In genomic region chr2:168086318-168086717, GRCm38 (mm10) we compare ENCODE assay signal across 23 mouse cellular contexts. TPM values are rescaled to one million over a fixed set of nuclear protein-coding genes. Genes with fewer than 3 reads are reported as not detected.
DNase-seq lines count a peak whose midpoint lies in the region; ATAC-seq and TF ChIP-seq lines count a peak whose summit lies in the region.
"Had no signal": no experiment of that assay in that cellular context is flagged by ENCODE, and none has a peak within 500 bp of the region (broad histone marks: within the 10 kb centered on the region; RNA-seq: fewer than 3 reads in every experiment).

No protein-coding gene starts in this region.

- no peak overlapping the region for H3K4me2 ChIP-seq in limb, embryonic 12.5 days
- no peak overlapping the region for H3K4me2 ChIP-seq in intestine, embryonic 16.5 days (ENCODE audit: low read depth, low read length)
- no peak overlapping the region for H3K4me2 ChIP-seq in stomach, postnatal 0 days (replicated peaks; ENCODE audit: low read depth)
- H3K4me2 ChIP-seq in heart, embryonic 11.5 days = no peak overlapping the region
- H3K4me2 ChIP-seq: embryonic facial prominence, embryonic 13.5 days; forebrain, embryonic 12.5 days; forebrain, embryonic 15.5 days; hindbrain, embryonic 12.5 days; hindbrain, embryonic 15.5 days had no signal

- 47% methylated on average over 6 of the region's 6 CpGs for WGBS in limb, embryonic 12.5 days
- WGBS in limb, embryonic 10.5 days = 56% methylated on average over 6 of the region's 6 CpGs
- WGBS in intestine, embryonic 16.5 days = 54% methylated on average over 6 of the region's 6 CpGs
- 54% methylated on average over 6 of the region's 6 CpGs for WGBS in stomach, postnatal 0 days
- 59% methylated on average over 6 of the region's 6 CpGs for WGBS in heart, embryonic 11.5 days (ENCODE audit: insufficient replicate concordance)

- no peak for ATAC-seq in limb, embryonic 12.5 days (ENCODE audit: insufficient number of reproducible peaks, insufficient read depth, low FRiP score, low TSS enrichment, low read depth)
- ATAC-seq in intestine, embryonic 16.5 days = no peak
- peak; percentile 14; the same call in 1 of the 2 replicates for ATAC-seq in stomach, postnatal 0 days (ENCODE audit: low FRiP score, low TSS enrichment)
- no peak for ATAC-seq in heart, embryonic 11.5 days (replicated peaks; ENCODE audit: insufficient number of reproducible peaks, low FRiP score, low TSS enrichment)
- ATAC-seq: CD4-positive, CD25-positive, alpha-beta regulatory T cell, adult 4 months; forebrain, embryonic 15.5 days; Patski had no signal

- 0 out of 2 replicates have a peak overlapping the region, but pooled peaks have one; percentile 2 for H3K9ac ChIP-seq in limb, embryonic 12.5 days (replicated peaks)
- 0 out of 2 replicates have a peak overlapping the region, but pooled peaks have one; percentile 17 for H3K9ac ChIP-seq in intestine, embryonic 16.5 days (ENCODE audit: low read depth, low read length)
- no peak overlapping the region for H3K9ac ChIP-seq in stomach, postnatal 0 days (ENCODE audit: low read length)
- H3K9ac ChIP-seq in heart, embryonic 11.5 days (ENCODE audit: low read depth, low read length) = no peak overlapping the region
- H3K9ac ChIP-seq: embryonic facial prominence, embryonic 13.5 days; forebrain, embryonic 12.5 days; forebrain, embryonic 15.5 days; hindbrain, embryonic 12.5 days; hindbrain, embryonic 15.5 days had no signal

- no peak for TF ChIP-seq EP300 in stomach, postnatal 0 days (optimal IDR thresholded peaks at IDR 0.05)

- no peak overlapping the region for H3K27ac ChIP-seq in limb, embryonic 12.5 days
- no peak overlapping the region for H3K27ac ChIP-seq in limb, embryonic 10.5 days
- H3K27ac ChIP-seq in intestine, embryonic 16.5 days (ENCODE audit: low read length) = peak overlapping the region; percentile 29; the same call in 1 of the 2 replicates
- no peak overlapping the region for H3K27ac ChIP-seq in stomach, postnatal 0 days (replicated peaks)
- H3K27ac ChIP-seq in heart, embryonic 11.5 days (ENCODE audit: low read depth, low read length) = no peak overlapping the region
- H3K27ac ChIP-seq: embryonic facial prominence, embryonic 10.5 days; embryonic facial prominence, embryonic 13.5 days; forebrain, embryonic 12.5 days; heart, adult 2 months; heart, embryonic 10.5 days; hindbrain, embryonic 12.5 days; hindbrain, embryonic 15.5 days had no signal

- no peaks in the 10 kb centered on the region for H3K9me3 ChIP-seq in limb, embryonic 12.5 days
- no peaks in the 10 kb centered on the region for H3K9me3 ChIP-seq in limb, embryonic 10.5 days (replicated peaks)
- no peaks in the 10 kb centered on the region for H3K9me3 ChIP-seq in intestine, embryonic 16.5 days (ENCODE audit: control insufficient read depth, low read length)
- H3K9me3 ChIP-seq in stomach, postnatal 0 days (ENCODE audit: control insufficient read depth, low read length) = no peaks in the 10 kb centered on the region
- no peaks in the 10 kb centered on the region for H3K9me3 ChIP-seq in heart, embryonic 11.5 days (replicated peaks; ENCODE audit: control insufficient read depth, low read length)
- H3K9me3 ChIP-seq: embryonic facial prominence, embryonic 10.5 days; embryonic facial prominence, embryonic 13.5 days; forebrain, embryonic 12.5 days; forebrain, embryonic 15.5 days; heart, embryonic 10.5 days; hindbrain, embryonic 12.5 days; hindbrain, embryonic 15.5 days had no signal

- TF ChIP-seq CTCF in stomach, postnatal 0 days (IDR thresholded peaks at IDR 0.05; ENCODE audit: low read depth) = no peak

- H3K4me1 ChIP-seq in limb, embryonic 12.5 days (replicated peaks) = peaks cover 9% of the 10 kb centered on the region; the same call in 1 of the 2 replicates
- peaks cover 14% of the 10 kb centered on the region for H3K4me1 ChIP-seq in limb, embryonic 10.5 days
- H3K4me1 ChIP-seq in intestine, embryonic 16.5 days (ENCODE audit: control insufficient read depth, insufficient read depth, low read length) = peaks cover 13% of the 10 kb centered on the region; the same call in 1 of the 2 replicates
- no peaks in the 10 kb centered on the region for H3K4me1 ChIP-seq in stomach, postnatal 0 days (replicated peaks; ENCODE audit: control insufficient read depth, insufficient read depth)
- H3K4me1 ChIP-seq in heart, embryonic 11.5 days (ENCODE audit: control insufficient read depth, insufficient read depth, low read length) = peaks cover 17% of the 10 kb centered on the region

- no peaks in the 10 kb centered on the region for H3K36me3 ChIP-seq in limb, embryonic 12.5 days
- no peaks in the 10 kb centered on the region for H3K36me3 ChIP-seq in limb, embryonic 10.5 days
- H3K36me3 ChIP-seq in intestine, embryonic 16.5 days (ENCODE audit: control insufficient read depth, insufficient read depth, low read length) = no peaks in the 10 kb centered on the region
- no peaks in the 10 kb centered on the region for H3K36me3 ChIP-seq in stomach, postnatal 0 days (ENCODE audit: control insufficient read depth, insufficient read depth, low read length)
- H3K36me3 ChIP-seq in heart, embryonic 11.5 days (ENCODE audit: control insufficient read depth, insufficient read depth, low read length) = no peaks in the 10 kb centered on the region
- H3K36me3 ChIP-seq: embryonic facial prominence, embryonic 13.5 days; forebrain, embryonic 15.5 days; heart, embryonic 10.5 days; hindbrain, embryonic 15.5 days had no signal

- no peak overlapping the region for H3K4me3 ChIP-seq in limb, embryonic 12.5 days (replicated peaks)
- H3K4me3 ChIP-seq in limb, embryonic 10.5 days = no peak overlapping the region
- H3K4me3 ChIP-seq in intestine, embryonic 16.5 days (ENCODE audit: low read length) = no peak overlapping the region
- no peak overlapping the region for H3K4me3 ChIP-seq in stomach, postnatal 0 days (ENCODE audit: low read depth, low read length)
- H3K4me3 ChIP-seq in heart, embryonic 11.5 days (ENCODE audit: low read depth, low read length) = no peak overlapping the region
- H3K4me3 ChIP-seq: embryonic facial prominence, embryonic 10.5 days; embryonic facial prominence, embryonic 13.5 days; erythroblast, embryonic 14.5 days; forebrain, embryonic 12.5 days; forebrain, embryonic 15.5 days; heart, adult 2 months; heart, embryonic 10.5 days; hindbrain, embryonic 12.5 days; hindbrain, embryonic 15.5 days had no signal

- peaks cover 26% of the 10 kb centered on the region for H3K27me3 ChIP-seq in limb, embryonic 12.5 days
- H3K27me3 ChIP-seq in limb, embryonic 10.5 days (ENCODE audit: low read depth, poor library complexity, severe bottlenecking) = peaks cover 28% of the 10 kb centered on the region
- peaks cover 5% of the 10 kb centered on the region; the same call in 1 of the 2 replicates for H3K27me3 ChIP-seq in intestine, embryonic 16.5 days (replicated peaks; ENCODE audit: control insufficient read depth, insufficient read depth, low read length)
- H3K27me3 ChIP-seq in stomach, postnatal 0 days (ENCODE audit: control insufficient read depth, insufficient read depth, low read length) = no peaks in the 10 kb centered on the region
- peaks cover 3% of the 10 kb centered on the region; the same call in 1 of the 2 replicates for H3K27me3 ChIP-seq in heart, embryonic 11.5 days (ENCODE audit: control insufficient read depth, insufficient read depth, low read length)
- H3K27me3 ChIP-seq: Patski had no signal

- no peak for DNase-seq in limb, embryonic 10.5 days (ENCODE audit: low spot score)
- peak; percentile 40 for DNase-seq in NIH3T3 (ENCODE audit: low read depth)
- no peak for DNase-seq in stomach, postnatal 0 days (ENCODE audit: low spot score)
- DNase-seq in ovary, postnatal 36 days (ENCODE audit: low spot score) = no peak
- DNase-seq: adrenal gland, adult 2 months; adrenal gland, postnatal 14 days; cerebellum, adult 11 months; cerebellum, adult 9-11 months; gastrocnemius, postnatal 36 days; heart, adult 2 months had no signal

RNA-seq across cellular contexts. Expression of gene Pard6b, which starts 5.5 kb away (rescaled TPM):
- polyA plus RNA-seq in limb, embryonic 12.5 days (2016; fragmentation: Nextera tagmentation; extraction: Ambion mirVana) = 5.4 and 6.4 TPM in 2 replicates
- 4.5 and 6.0 TPM in 2 replicates for polyA plus RNA-seq in limb, embryonic 10.5 days (2016; fragmentation: Nextera tagmentation; extraction: Ambion mirVana)
- 7.8 and 13.9 TPM in 2 replicates for polyA plus RNA-seq in intestine, embryonic 16.5 days (2015; fragmentation: Nextera tagmentation; extraction: Ambion mirVana)
- polyA plus RNA-seq in stomach, postnatal 0 days (2015; fragmentation: Nextera tagmentation; extraction: Ambion mirVana) = 11.8 and 12.3 TPM in 2 replicates
- polyA plus RNA-seq in heart, embryonic 11.5 days (2014; fragmentation: Nextera tagmentation; extraction: Ambion mirVana) = 8.9 and 11.8 TPM in 2 replicates

Comparison
In these comparisons a context has a peak if more than half of its experiments do, and no peak if none do; other contexts are left out.
1. H3K9ac ChIP-seq: peak in limb, embryonic 12.5 days (single experiment) and intestine, embryonic 16.5 days (single experiment); none in stomach, postnatal 0 days (single experiment) and heart, embryonic 11.5 days (single experiment).